Comparison of ENCODE assay signal across 8 mouse cellular contexts in the genomic region with DNA sequence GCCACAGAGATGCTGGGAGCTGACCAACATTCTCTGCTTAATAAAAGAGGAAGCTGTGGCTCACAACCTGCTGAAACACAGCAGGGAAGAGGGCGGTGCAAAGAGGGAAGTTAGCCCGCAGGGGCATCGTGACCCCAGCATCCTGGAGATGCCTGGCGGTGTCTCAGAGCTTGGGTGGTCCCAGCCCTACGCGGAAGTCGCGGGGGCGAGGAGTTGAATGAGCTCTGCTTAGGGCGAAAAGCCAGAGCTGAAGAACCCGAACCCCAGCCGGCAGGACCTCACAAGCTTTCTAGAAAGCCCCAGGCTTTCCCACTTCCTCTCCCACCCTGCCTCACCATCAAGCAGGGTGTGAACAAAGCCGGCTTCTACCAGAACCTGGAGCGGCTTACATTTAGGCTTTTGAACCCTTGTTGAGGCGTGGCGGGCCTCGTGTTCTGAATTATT. TPM values are rescaled to one million over a fixed set of nuclear protein-coding genes. Genes with fewer than 3 reads are reported as not detected.
A peak's percentile ranks its signal among the peaks of the same experiment; 100 is the strongest.
DNase-seq lines count a peak whose midpoint lies in the region; ATAC-seq lines count a peak whose summit lies in the region.

No protein-coding gene starts in this region.

- peak overlapping the region; percentile 60 for H3K4me2 ChIP-seq in liver, embryonic 11.5 days

- peak overlapping the region; percentile 57 for H3K9ac ChIP-seq in liver, embryonic 11.5 days (ENCODE audit: low read depth, low read length)

- no peaks in the 10 kb centered on the region for H3K27me3 ChIP-seq in liver, embryonic 11.5 days (replicated peaks; ENCODE audit: control insufficient read depth, insufficient read depth, low read length)

- no peaks in the 10 kb centered on the region for H3K36me3 ChIP-seq in liver, embryonic 11.5 days (ENCODE audit: control insufficient read depth, insufficient read depth, low read length)

- H3K9me3 ChIP-seq in liver, embryonic 11.5 days (ENCODE audit: control insufficient read depth, low read length): no peaks in the 10 kb centered on the region

- peak overlapping the region; percentile 48 for H3K27ac ChIP-seq in liver, embryonic 11.5 days (ENCODE audit: low read depth, low read length)

- no peak for ATAC-seq in liver, embryonic 11.5 days (replicated peaks; ENCODE audit: low FRiP score)
- no peak for ATAC-seq in erythroid progenitor cell, adult 5-6 weeks (replicated peaks; ENCODE audit: low FRiP score, poor library complexity, severe bottlenecking)

- intact Hi-C loops in left cerebral cortex, postnatal 4 days (cut with DNase I): no loop called here
- intact Hi-C loops in left cerebral cortex, postnatal 36 days (cut with DNase I): loop anchor here (5.0 kb wide), 1 partner anchor 49 kb away; the partner anchor contains the start of gene 0610009B22Rik
- intact Hi-C loops in heart, postnatal 10 days (cut with DNase I): loop anchor here (5.0 kb wide), 1 partner anchor 49 kb away; the partner anchor contains the start of gene 0610009B22Rik

- peaks cover 10% of the 10 kb centered on the region for H3K4me1 ChIP-seq in liver, embryonic 11.5 days (replicated peaks; ENCODE audit: control insufficient read depth, insufficient read depth, low read length)

- DNase-seq in left cerebral cortex, postnatal 4 days: peak; percentile 48
- no peak for DNase-seq in left cerebral cortex, postnatal 36 days (ENCODE audit: low spot score in 2 of 2)
- peak; percentile 43 for DNase-seq in embryo, embryonic 11.5 days (ENCODE audit: low read depth, low spot score)
- DNase-seq in heart, postnatal 10 days: peak; percentile 55 to 68
- peak; percentile 61 for DNase-seq in liver, embryonic 11.5 days (ENCODE audit: low spot score)
- peak; percentile 51 to 81 for DNase-seq in natural killer cell, adult 2 months (ENCODE audit: low spot score in 2 of 2)
- DNase-seq in thymus, postnatal 4 days: peak; percentile 80

- 7% methylated on average over 17 of the region's 17 CpGs for WGBS in liver, embryonic 11.5 days

- peak overlapping the region; percentile 35 for H3K4me3 ChIP-seq in liver, embryonic 11.5 days (ENCODE audit: low read depth, low read length)

RNA-seq across cellular contexts. Expression of gene Rmnd5b, which starts 2.3 kb away (rescaled TPM):
- total RNA-seq in left cerebral cortex, postnatal 4 days (2021): 10 to 100 TPM; 41.4 to 47.5 TPM
- 10 to 100 TPM; 58.0 to 58.9 TPM for total RNA-seq in left cerebral cortex, postnatal 36 days (2021)
- 10 to 100 TPM; 24.1 to 25.4 TPM for total RNA-seq in heart, postnatal 10 days (2021)
- 47.8 and 52.2 TPM in 2 replicates for polyA plus RNA-seq in liver, embryonic 11.5 days (2014; fragmentation: Nextera tagmentation; extraction: Ambion mirVana)
- total RNA-seq in erythroid progenitor cell, adult 5-6 weeks (2015; ENCODE audit: low replicate concordance): 8.6 and 10.5 TPM in 2 replicates
- 2.1 and 14.6 TPM in 2 replicates for total RNA-seq in erythroid progenitor cell, adult 5-6 weeks (2017; ENCODE audit: low replicate concordance)

RNA-seq across cellular contexts. Expression of gene N4bp3, which starts 12.6 kb away (rescaled TPM):
- 10 to 100 TPM; 15.1 to 16.0 TPM for total RNA-seq in left cerebral cortex, postnatal 4 days (2021)
- total RNA-seq in left cerebral cortex, postnatal 36 days (2021): 10 to 100 TPM; 11.8 to 15.0 TPM
- total RNA-seq in heart, postnatal 10 days (2021): 10 to 100 TPM; 35.0 to 40.5 TPM
- 7.2 and 7.9 TPM in 2 replicates for polyA plus RNA-seq in liver, embryonic 11.5 days (2014; fragmentation: Nextera tagmentation; extraction: Ambion mirVana)
- total RNA-seq in erythroid progenitor cell, adult 5-6 weeks (2015; ENCODE audit: low replicate concordance): not detected in 2 replicates
- total RNA-seq in erythroid progenitor cell, adult 5-6 weeks (2017; ENCODE audit: low replicate concordance): 2.1 TPM in 1 of 2 replicates, not detected in the other

RNA-seq across cellular contexts. Expression of gene D930048N14Rik, which starts 12.8 kb away (rescaled TPM):
- total RNA-seq in left cerebral cortex, postnatal 4 days (2021): 1 to 10 TPM; 1.1 to 1.2 TPM
- total RNA-seq in left cerebral cortex, postnatal 36 days (2021): 1 to 10 TPM in 1 of 2 experiments, under 1 TPM in 1; 0.81 to 1.6 TPM
- total RNA-seq in heart, postnatal 10 days (2021): 1 to 10 TPM; 1.4 to 2.1 TPM
- 1.3 and 1.5 TPM in 2 replicates for polyA plus RNA-seq in liver, embryonic 11.5 days (2014; fragmentation: Nextera tagmentation; extraction: Ambion mirVana)
- total RNA-seq in erythroid progenitor cell, adult 5-6 weeks (2015; ENCODE audit: low replicate concordance): not detected in 2 replicates
- total RNA-seq in erythroid progenitor cell, adult 5-6 weeks (2017; ENCODE audit: low replicate concordance): not detected in 2 replicates

RNA-seq across cellular contexts. Expression of gene Nhp2, which starts 18.5 kb away (rescaled TPM):
- total RNA-seq in left cerebral cortex, postnatal 4 days (2021): 10 to 100 TPM; 60.2 to 60.4 TPM
- total RNA-seq in left cerebral cortex, postnatal 36 days (2021): 10 to 100 TPM; 44.7 to 52.4 TPM
- total RNA-seq in heart, postnatal 10 days (2021): 10 to 100 TPM; 30.5 to 30.9 TPM
- 347 and 349 TPM in 2 replicates for polyA plus RNA-seq in liver, embryonic 11.5 days (2014; fragmentation: Nextera tagmentation; extraction: Ambion mirVana)
- total RNA-seq in erythroid progenitor cell, adult 5-6 weeks (2015; ENCODE audit: low replicate concordance): 15.9 and 23.1 TPM in 2 replicates
- 12.3 and 14.8 TPM in 2 replicates for total RNA-seq in erythroid progenitor cell, adult 5-6 weeks (2017; ENCODE audit: low replicate concordance)

RNA-seq across cellular contexts. Expression of gene Hnrnpab, which starts 31.3 kb away (rescaled TPM):
- total RNA-seq in left cerebral cortex, postnatal 4 days (2021): 100 to 1,000 TPM; 339 to 358 TPM
- total RNA-seq in left cerebral cortex, postnatal 36 days (2021): 100 to 1,000 TPM; 121 to 126 TPM
- total RNA-seq in heart, postnatal 10 days (2021): 100 to 1,000 TPM; 237 to 257 TPM
- 552 and 577 TPM in 2 replicates for polyA plus RNA-seq in liver, embryonic 11.5 days (2014; fragmentation: Nextera tagmentation; extraction: Ambion mirVana)
- total RNA-seq in erythroid progenitor cell, adult 5-6 weeks (2015; ENCODE audit: low replicate concordance): 250 and 265 TPM in 2 replicates
- total RNA-seq in erythroid progenitor cell, adult 5-6 weeks (2017; ENCODE audit: low replicate concordance): 313 and 505 TPM in 2 replicates

Comparison
In these comparisons a context has a peak if more than half of its experiments do, and no peak if none do; other contexts are left out.
1. DNase-seq: peak in left cerebral cortex, postnatal 4 days (single experiment), embryo, embryonic 11.5 days (single experiment), heart, postnatal 10 days (2 of 2), liver, embryonic 11.5 days (single experiment), natural killer cell, adult 2 months (2 of 2) and thymus, postnatal 4 days (single experiment); none in left cerebral cortex, postnatal 36 days (0 of 2).
2. RNA of gene N4bp3, which starts 12.6 kb away (total RNA-seq): 35.0 to 40.5 TPM in heart, postnatal 10 days, 15.1 to 16.0 TPM in left cerebral cortex, postnatal 4 days and 11.8 to 15.0 TPM in left cerebral cortex, postnatal 36 days; 2.1 TPM in erythroid progenitor cell, adult 5-6 weeks; every median in the first group is over 4 times any median in the second.